Mouse (Mus musculus) thymus, adult 2 months (tissue): Measurements from ENCODE around the gene Slc45a1.

Experiments
- CTCF ChIP-seq: fragments of 200-500 bp; IDR thresholded peaks from 2 replicates; pipeline ENCODE4 v1.5.1; 2012; ENCODE audit warnings: mild to moderate bottlenecking, control low read depth, low read length, moderate library complexity, borderline replicate concordance; ENCODE audit not compliant: control insufficient read depth, poor library complexity, insufficient read depth; ENCODE audit errors: extremely low read depth
- POLR2A ChIP-seq: fragments of 200-500 bp; IDR thresholded peaks from 2 replicates; pipeline ENCODE4 v1.6.1; 2012; ENCODE audit warnings: mild to moderate bottlenecking, low read length, control low read depth, moderate library complexity; ENCODE audit not compliant: control insufficient read depth, poor library complexity, insufficient read depth; ENCODE audit errors: extremely low read depth

GRCm38 (mm10) chr4:150591602-150592001 is 60.4 kb downstream of the Slc45a1 start:
- no peak for TF ChIP-seq CTCF
- TF ChIP-seq POLR2A, result no peak
